Mouse (Mus musculus): Measurements from ENCODE around the gene Plek2. TPM values are rescaled to one million over a fixed set of nuclear protein-coding genes. Genes with fewer than 3 reads are reported as not detected.

The Plek2 gene
- total RNA-seq, 2 experiments from 2014 or later = 0.41 TPM; not detected in 1

Other genes starting within 250 kb of the Plek2 start
- gene Fam71d, start 215.4 kb downstream of the Plek2 start, total RNA-seq (2021) = 1 to 10 TPM; 1.4 to 1.6 TPM
- gene Mpp5, start 158.1 kb downstream of the Plek2 start, total RNA-seq (2021) = 10 to 100 TPM; 18.5 to 21.0 TPM
- 100 to 1,000 TPM; 201 to 213 TPM for gene Atp6v1d, start 45.3 kb downstream of the Plek2 start, total RNA-seq (2021)
- 10 to 100 TPM; 59.8 to 61.6 TPM for gene Eif2s1, start 45.1 kb downstream of the Plek2 start, total RNA-seq (2021)
- 10 to 100 TPM; 74.6 to 80.0 TPM for gene Tmem229b, start 100.7 kb upstream of the Plek2 start, total RNA-seq (2021)
- gene Plekhh1, start 122.2 kb upstream of the Plek2 start, total RNA-seq (2021) = 10 to 100 TPM in 1 of 2 experiments, 1 to 10 TPM in 1; 8.5 to 11.4 TPM
- 10 to 100 TPM in 1 of 2 experiments, 1 to 10 TPM in 1; 9.8 to 10.2 TPM for gene Pigh, start 182.7 kb upstream of the Plek2 start, total RNA-seq (2021)
- 1 to 10 TPM; 5.7 to 6.8 TPM for gene Arg2, start 223.8 kb upstream of the Plek2 start, total RNA-seq (2021)

Measured in layer of hippocampus, postnatal 14 days (tissue).